Mouse (Mus musculus): Measurements from ENCODE around the gene Ndufaf7.

GRCm38 (mm10) chr17:78983736-78984135 lies 46.8 kb downstream of the Ndufaf7 start:
- TF ChIP-seq CTCF (IDR thresholded peaks at IDR 0.05; ENCODE audit: insufficient read depth, low read length) = no peak
- no peak for TF ChIP-seq POLR2A (IDR thresholded peaks at IDR 0.05; ENCODE audit: borderline replicate concordance, extremely low read depth, low read depth, low read length)

Data from lung, adult 2 months (tissue).